Mouse (Mus musculus): ENCODE measurements around the gene AI481877.

DNA sequence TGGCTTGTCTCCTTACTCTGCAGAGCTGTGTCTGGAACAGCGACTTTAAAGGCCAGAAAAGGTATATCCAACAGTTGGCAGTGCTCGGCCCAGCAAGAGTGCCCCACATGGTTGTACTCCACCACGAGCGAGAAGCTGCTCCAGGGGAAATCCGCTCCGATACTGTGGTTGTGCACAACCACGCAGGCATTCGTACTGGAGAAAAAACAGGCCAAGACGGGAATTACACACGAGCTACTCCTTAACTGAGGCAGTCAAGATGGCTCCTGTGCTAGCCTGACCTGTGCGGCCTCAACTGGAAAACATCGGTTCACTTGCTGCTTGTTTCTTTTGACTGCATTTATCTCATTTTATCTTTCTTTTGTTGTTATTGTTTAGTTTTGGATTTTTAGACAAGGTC is 76.3 kb downstream of the AI481877 start:
- TF ChIP-seq POLR2A (IDR thresholded peaks at IDR 0.05; ENCODE audit: borderline replicate concordance, extremely low read depth, insufficient read depth, insufficient read length, poor library complexity, severe bottlenecking) = no peak
- no peak for TF ChIP-seq CTCF (IDR thresholded peaks at IDR 0.05; ENCODE audit: borderline replicate concordance, extremely low read depth, insufficient read depth, insufficient read length)
